Mouse (Mus musculus): Measurements from ENCODE around the gene Rtl1. TPM values are rescaled to one million over a fixed set of nuclear protein-coding genes. Genes with fewer than 3 reads are reported as not detected.

The Rtl1 gene
- polyA plus RNA-seq, 1 experiment from 2014 or later = 0.81 TPM

DNA sequence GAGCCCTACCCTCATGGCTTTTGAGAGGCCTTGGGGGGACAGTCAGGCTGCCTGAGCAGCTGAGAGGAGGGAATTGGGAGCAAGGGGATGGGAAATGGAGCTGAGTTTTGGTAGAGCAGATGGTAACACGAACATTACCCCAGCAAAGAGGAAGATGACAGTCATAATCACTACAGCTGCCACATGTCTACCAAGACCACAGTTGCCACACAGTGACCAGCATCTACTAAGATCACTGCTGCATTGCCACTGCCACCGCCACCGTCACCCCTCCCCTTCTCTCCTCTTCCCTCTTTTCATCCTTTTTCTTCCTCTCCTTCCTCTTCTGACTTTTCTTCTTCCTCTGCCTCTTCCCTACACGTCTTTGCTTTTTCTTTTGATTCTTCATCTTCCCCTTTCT lies 27.9 kb downstream of the Rtl1 start:
- Histone ChIP-seq H3K4me1 (replicated peaks) (no peaks in the 10 kb centered on the region), H3K36me3 (replicated peaks) (no peaks in the 10 kb centered on the region), H3K9me3 (replicated peaks) (no peaks in the 10 kb centered on the region), H3K4me2 (no peak overlapping the region), H3K27ac (replicated peaks) (no peak overlapping the region), H3K9ac (no peak overlapping the region), H3K4me3 (replicated peaks) (no peak overlapping the region), H3K27me3 (no peaks in the 10 kb centered on the region)
- 32% methylated on average over 4 of the region's 4 CpGs for WGBS (ENCODE audit: insufficient replicate concordance)
- ATAC-seq (ENCODE audit: insufficient read depth) = no peak

DNA sequence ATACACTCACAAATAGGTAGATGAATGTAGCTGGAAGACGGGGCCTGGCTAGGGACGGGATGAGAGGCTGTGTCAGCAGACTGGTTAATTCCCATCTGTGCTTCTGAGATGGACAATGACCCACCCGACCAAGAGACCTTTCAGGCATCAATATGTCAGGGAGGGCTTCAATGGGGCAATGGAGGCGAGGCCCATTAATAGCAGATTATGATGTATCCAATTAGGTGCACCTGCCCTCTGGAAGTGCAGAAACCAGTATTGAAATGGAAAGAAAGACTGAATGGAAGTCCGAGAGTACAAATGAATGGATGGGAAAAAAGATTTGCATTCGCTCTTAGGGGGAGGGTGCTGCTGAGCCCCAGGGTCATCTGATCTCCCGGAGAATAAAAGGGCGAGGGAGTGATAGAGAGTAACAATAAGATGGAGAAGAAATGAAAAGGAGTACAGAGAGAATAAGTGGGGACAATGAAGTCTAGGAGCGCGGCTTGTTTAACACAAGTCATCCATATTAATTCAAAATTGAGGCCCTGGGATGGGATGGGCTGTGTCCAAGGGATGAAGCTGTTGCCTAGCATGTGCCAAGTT lies 39.9 kb downstream of the Rtl1 start:
- Histone ChIP-seq H3K27me3 (no peaks in the 10 kb centered on the region), H3K4me3 (replicated peaks) (no peak overlapping the region), H3K4me2 (no peak overlapping the region), H3K4me1 (replicated peaks) (no peaks in the 10 kb centered on the region), H3K9ac (no peak overlapping the region), H3K27ac (replicated peaks) (no peak overlapping the region), H3K9me3 (replicated peaks) (no peaks in the 10 kb centered on the region), H3K36me3 (replicated peaks) (no peaks in the 10 kb centered on the region)
- ATAC-seq (ENCODE audit: insufficient read depth) = no peak
- WGBS (ENCODE audit: insufficient replicate concordance) = 67% methylated on average over 10 of the region's 10 CpGs

DNA sequence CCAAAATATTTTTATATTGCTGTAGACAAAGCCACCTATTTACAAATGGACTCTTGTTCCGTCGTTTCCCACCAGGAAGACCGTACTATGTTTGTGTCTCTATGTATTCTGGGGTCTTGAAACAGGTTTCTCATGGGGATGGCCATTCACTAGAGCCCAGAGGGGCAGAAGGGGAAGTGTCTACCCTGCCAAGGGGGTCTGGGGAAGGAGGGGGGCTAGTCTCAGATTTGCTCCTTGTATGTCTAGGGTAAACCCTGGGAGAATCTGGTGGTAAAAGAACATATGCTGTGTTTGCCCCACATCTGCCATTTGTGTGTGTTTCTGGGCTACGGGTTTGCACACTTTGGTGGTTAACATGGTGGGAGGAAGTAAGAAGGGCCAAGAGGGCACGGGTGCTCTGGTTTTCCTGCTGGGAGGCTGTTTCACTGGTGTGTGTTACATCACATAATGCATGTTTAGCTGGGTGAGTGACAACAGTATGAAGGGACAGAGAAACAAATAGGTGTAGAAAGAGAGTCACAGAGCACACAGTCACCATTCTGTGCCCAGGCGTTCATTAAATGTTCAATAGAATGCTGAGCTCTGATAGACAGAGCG lies 41.1 kb downstream of the Rtl1 start:
- H3K27ac ChIP-seq (replicated peaks) = no peak overlapping the region
- H3K27me3 ChIP-seq = no peaks in the 10 kb centered on the region
- H3K4me1 ChIP-seq (replicated peaks) = no peaks in the 10 kb centered on the region
- no peak overlapping the region for H3K9ac ChIP-seq
- no peak overlapping the region for H3K4me3 ChIP-seq (replicated peaks)
- H3K4me2 ChIP-seq = no peak overlapping the region
- WGBS (ENCODE audit: insufficient replicate concordance) = 59% methylated on average over 7 of the region's 7 CpGs
- H3K36me3 ChIP-seq (replicated peaks) = no peaks in the 10 kb centered on the region
- no peak for ATAC-seq (ENCODE audit: insufficient read depth)
- H3K9me3 ChIP-seq (replicated peaks) = no peaks in the 10 kb centered on the region

DNA sequence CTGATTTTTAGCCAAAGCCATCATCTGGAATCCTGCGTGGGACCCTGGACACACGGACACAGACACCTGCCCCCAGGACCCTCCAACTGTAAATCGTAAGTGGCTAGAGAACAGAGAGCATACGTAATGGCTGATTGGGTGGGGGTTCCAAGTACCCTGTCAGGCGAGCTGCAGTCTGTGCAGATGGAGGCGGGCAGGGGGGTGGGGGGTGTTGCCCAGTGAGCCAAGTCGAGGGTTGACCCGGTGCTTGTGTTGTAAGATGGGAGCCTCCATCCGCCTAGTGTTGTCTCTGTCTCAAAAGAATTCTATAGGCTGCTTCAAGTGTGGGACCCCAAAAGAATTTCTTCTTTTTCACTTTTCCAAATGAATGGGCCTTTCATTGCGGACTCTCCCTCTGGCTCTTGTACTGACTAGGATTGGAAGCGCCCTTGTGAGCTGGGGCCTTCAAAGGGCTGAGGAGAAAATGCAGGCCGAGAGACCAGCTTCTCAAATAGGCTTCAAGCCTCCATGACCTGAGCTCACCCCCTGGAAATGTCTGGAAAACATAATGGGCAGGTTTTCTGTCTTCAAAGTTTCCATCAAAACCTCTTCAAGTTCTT lies 41.8 kb downstream of the Rtl1 start:
- 64% methylated on average over 12 of the region's 12 CpGs for WGBS (ENCODE audit: insufficient replicate concordance)
- Histone ChIP-seq H3K27ac (replicated peaks) (no peak overlapping the region), H3K27me3 (no peaks in the 10 kb centered on the region), H3K9ac (no peak overlapping the region), H3K36me3 (replicated peaks) (no peaks in the 10 kb centered on the region), H3K4me2 (no peak overlapping the region), H3K4me3 (replicated peaks) (no peak overlapping the region), H3K4me1 (replicated peaks) (no peaks in the 10 kb centered on the region), H3K9me3 (replicated peaks) (no peaks in the 10 kb centered on the region)
- ATAC-seq (ENCODE audit: insufficient read depth) = no peak

DNA sequence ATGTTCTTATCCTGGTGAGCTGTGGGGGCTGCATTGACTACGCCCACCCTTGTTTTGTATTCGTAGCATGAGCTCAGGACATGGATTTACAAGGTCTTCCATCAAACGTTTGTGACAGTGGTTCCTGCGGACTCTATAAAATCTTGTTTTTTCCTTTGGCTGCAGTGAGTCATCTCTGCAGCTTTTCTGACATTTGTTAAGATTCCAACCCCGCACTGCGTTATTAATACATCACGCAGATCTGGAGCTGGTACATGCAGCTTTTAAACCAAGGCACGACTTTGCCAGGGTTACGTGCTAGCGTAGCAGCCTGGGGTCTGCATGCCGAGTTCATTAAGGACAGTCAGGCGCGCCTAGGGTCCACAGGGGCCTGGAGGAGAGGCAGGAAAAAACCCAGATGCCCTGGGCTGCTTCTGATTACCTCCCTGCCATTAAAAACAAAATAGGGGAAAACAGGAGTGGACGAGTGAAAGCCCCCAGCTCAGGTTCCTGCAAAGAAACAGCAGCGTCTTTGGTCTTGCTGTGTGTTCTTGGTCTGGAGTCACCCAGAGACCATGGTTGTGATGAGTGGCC lies 44.2 kb downstream of the Rtl1 start:
- no peak for ATAC-seq (ENCODE audit: insufficient read depth)
- H3K9ac ChIP-seq = no peak overlapping the region
- no peaks in the 10 kb centered on the region for H3K4me1 ChIP-seq (replicated peaks)
- H3K36me3 ChIP-seq (replicated peaks) = no peaks in the 10 kb centered on the region
- 56% methylated on average over 15 of the region's 15 CpGs for WGBS (ENCODE audit: insufficient replicate concordance)
- H3K4me2 ChIP-seq = no peak overlapping the region
- no peak overlapping the region for H3K27ac ChIP-seq (replicated peaks)
- H3K9me3 ChIP-seq (replicated peaks) = no peaks in the 10 kb centered on the region
- no peak overlapping the region for H3K4me3 ChIP-seq (replicated peaks)
- no peaks in the 10 kb centered on the region for H3K27me3 ChIP-seq

DNA sequence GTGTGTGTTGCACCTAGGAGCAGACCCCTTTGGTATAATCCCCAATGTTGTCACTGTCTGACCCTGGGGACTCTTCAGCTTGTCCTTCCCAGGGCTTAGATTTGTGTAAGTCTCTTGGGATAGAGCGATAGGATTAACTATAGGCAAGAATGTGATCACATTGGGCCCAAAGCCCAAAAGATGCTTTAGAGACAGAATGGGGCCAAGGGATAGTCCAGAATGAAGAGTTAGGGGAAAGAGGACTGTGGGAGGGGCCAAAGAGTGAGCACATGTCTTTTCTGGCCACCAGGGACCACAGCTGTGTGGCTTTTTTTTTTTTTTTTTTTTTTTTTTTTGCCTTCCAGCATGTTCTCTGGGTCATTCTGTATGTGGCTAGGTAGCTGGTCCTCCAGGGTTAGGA lies 46.6 kb downstream of the Rtl1 start:
- ATAC-seq (ENCODE audit: insufficient read depth) = no peak
- H3K4me1 ChIP-seq (replicated peaks) = no peaks in the 10 kb centered on the region
- H3K9ac ChIP-seq = no peak overlapping the region
- H3K27me3 ChIP-seq = no peaks in the 10 kb centered on the region
- no peak overlapping the region for H3K4me2 ChIP-seq
- no peak overlapping the region for H3K27ac ChIP-seq (replicated peaks)
- 71% methylated on average over 1 of the region's 1 CpGs for WGBS (ENCODE audit: insufficient replicate concordance)
- no peaks in the 10 kb centered on the region for H3K36me3 ChIP-seq (replicated peaks)
- H3K9me3 ChIP-seq (replicated peaks) = no peaks in the 10 kb centered on the region
- H3K4me3 ChIP-seq (replicated peaks) = no peak overlapping the region

DNA sequence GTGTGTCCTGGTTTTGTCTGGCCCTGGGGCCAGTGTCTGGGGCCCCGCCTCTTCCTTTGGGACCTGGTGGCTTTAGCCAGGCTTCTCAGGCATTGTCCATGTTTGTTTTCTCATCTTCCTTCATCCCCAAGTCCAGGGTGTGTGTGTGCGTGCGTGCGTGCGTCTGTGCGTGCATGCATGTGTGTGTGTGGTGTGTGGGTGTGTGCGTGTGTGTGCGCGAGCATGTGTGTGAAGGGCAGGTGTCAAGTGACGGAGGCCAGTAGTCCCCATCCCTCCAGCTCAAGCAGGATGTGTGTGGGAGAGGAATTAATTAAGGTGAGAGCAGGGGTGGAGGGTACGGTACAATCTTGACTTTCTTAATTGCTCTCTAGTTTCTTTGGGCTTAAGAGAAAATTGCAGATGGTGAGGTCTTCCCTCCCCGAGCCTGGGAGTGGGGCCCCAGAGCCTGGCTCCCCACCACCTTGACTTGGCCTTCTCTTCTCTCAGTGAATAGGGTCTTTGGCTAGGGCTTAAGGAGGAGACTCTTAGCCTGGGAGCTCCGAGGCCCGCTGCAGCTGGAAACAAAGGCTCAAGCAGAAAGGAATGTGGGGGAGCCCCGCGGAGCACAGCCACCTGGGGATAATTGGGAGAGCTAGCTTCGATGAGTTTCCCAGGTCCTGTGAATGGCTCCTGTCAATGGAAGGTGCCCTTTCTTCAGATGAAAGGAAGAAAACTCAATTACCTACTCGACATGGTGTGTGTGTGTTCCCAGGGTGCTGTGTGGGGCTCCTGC lies 47.2 kb downstream of the Rtl1 start:
- H3K4me2 ChIP-seq = no peak overlapping the region
- no peak overlapping the region for H3K9ac ChIP-seq
- WGBS (ENCODE audit: insufficient replicate concordance) = 64% methylated on average over 18 of the region's 18 CpGs
- no peaks in the 10 kb centered on the region for H3K36me3 ChIP-seq (replicated peaks)
- H3K27ac ChIP-seq (replicated peaks) = no peak overlapping the region
- no peaks in the 10 kb centered on the region for H3K4me1 ChIP-seq (replicated peaks)
- H3K27me3 ChIP-seq = no peaks in the 10 kb centered on the region
- ATAC-seq (ENCODE audit: insufficient read depth) = no peak
- no peaks in the 10 kb centered on the region for H3K9me3 ChIP-seq (replicated peaks)
- no peak overlapping the region for H3K4me3 ChIP-seq (replicated peaks)

DNA sequence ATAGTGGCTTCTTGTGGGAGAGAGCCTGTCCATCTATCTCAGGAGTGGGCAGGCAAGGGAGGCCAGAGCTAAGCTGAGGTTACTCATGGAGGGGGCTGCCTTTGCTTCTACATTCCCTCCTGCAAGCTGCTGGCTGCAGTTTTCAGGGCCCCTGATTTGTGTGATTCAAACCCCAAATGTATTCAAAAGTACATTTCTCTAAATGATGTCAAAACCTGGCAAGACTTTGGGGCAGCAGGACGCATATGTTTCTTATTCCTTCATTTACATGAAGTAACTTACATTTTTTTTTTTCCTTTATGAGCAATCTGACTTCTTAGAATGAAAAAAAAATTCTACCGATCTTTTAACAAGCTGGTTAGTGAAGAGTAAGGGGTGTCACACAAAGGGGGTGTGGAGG lies 48.4 kb downstream of the Rtl1 start:
- no peak for ATAC-seq (ENCODE audit: insufficient read depth)
- Histone ChIP-seq H3K4me1 (replicated peaks) (no peaks in the 10 kb centered on the region), H3K27me3 (no peaks in the 10 kb centered on the region), H3K4me3 (replicated peaks) (no peak overlapping the region), H3K4me2 (no peak overlapping the region), H3K9me3 (replicated peaks) (no peaks in the 10 kb centered on the region), H3K9ac (no peak overlapping the region), H3K27ac (replicated peaks) (no peak overlapping the region), H3K36me3 (replicated peaks) (no peaks in the 10 kb centered on the region)
- WGBS (ENCODE audit: insufficient replicate concordance) = 67% methylated on average over 2 of the region's 2 CpGs

DNA sequence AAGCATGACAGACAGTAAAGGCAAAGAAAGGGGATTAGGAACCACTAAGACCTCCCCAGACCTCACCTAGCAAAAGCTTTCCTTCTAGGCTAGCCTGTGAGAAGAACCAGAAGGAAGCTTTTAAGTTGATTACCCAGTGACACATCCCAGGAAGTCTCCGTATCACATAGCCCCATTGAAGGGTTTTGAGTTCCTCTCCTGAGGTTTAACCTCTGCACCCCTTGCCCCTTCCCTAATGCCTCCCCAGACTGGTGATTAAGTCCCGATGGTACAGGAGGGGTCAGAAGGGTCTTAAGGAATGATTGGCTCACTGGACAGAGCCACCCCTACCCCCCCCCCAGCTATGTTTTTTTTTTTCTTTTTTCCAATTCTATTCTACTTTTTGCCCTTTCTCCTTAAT lies 53.0 kb downstream of the Rtl1 start:
- no peak for ATAC-seq (ENCODE audit: insufficient read depth)

DNA sequence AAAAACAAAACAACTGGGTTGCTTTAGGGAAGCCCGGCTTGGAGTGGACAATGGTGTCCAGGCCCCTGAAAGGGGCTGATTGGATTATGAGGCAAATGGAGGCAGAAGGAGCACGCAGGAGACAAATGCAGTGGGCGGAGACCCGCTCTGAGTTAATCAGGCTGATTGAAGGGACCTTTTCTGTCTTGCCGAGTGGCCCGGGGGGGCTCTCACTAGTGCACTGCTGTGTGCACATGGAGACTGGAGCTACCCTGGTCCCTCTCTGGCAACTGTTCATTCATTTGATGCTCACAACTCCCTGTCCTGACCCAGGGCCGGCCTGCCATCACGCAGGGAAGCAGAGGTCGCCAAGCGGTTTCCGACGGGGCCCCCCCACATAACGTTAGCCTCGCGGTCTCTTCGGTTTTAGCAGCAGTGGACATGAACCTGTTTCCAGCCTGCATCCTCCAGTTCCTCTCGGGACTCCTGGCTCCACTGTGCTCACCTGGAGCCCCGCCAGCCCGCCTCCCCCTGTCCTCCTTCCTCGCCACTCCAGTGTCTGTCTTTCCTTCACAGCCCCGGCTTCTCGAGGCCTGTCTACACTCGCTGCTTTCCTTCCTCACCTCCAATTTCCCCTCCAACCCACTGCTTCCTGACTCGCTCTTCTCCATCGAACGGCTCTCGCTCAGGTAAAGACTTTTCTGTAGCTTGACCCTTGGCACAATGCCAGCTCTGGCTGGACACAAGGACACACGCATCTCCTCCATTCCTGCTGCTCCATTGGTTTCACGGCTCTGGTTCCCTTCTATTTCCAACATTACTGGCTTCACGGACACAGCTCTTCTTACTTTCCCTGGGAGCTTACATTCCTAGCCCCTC lies 54.0 kb downstream of the Rtl1 start:
- no peak overlapping the region for H3K4me3 ChIP-seq (replicated peaks)
- WGBS (ENCODE audit: insufficient replicate concordance) = 58% methylated on average over 30 of the region's 30 CpGs
- no peak overlapping the region for H3K9ac ChIP-seq
- H3K4me2 ChIP-seq = no peak overlapping the region
- peaks cover 9% of the 10 kb centered on the region; the same call in 1 of the 2 replicates for H3K4me1 ChIP-seq (replicated peaks)
- H3K36me3 ChIP-seq (replicated peaks) = no peaks in the 10 kb centered on the region
- peaks cover 10% of the 10 kb centered on the region for H3K27me3 ChIP-seq
- no peak for ATAC-seq (ENCODE audit: insufficient read depth)
- peaks cover under 1% of the 10 kb centered on the region; the same call in 1 of the 2 replicates for H3K9me3 ChIP-seq (replicated peaks)
- H3K27ac ChIP-seq (replicated peaks) = no peak overlapping the region

More for the DNA sequence above, 53.0 kb downstream of the Rtl1 start:
- Histone ChIP-seq H3K27ac (replicated peaks) (no peak overlapping the region), H3K27me3 (peaks cover under 1% of the 10 kb centered on the region; the same call in 1 of the 2 replicates), H3K4me3 (replicated peaks) (no peak overlapping the region), H3K4me1 (replicated peaks) (peaks cover 9% of the 10 kb centered on the region; the same call in 1 of the 2 replicates), H3K36me3 (replicated peaks) (no peaks in the 10 kb centered on the region), H3K9ac (no peak overlapping the region), H3K9me3 (replicated peaks) (no peaks in the 10 kb centered on the region; the same call in 1 of the 2 replicates), H3K4me2 (no peak overlapping the region)
- 23% methylated on average over 2 of the region's 2 CpGs for WGBS (ENCODE audit: insufficient replicate concordance)

All from liver, embryonic 15.5 days (tissue).